Mouse (Mus musculus) erythroblast, embryonic 14.5 days (primary cell): ENCODE data around the gene Trim29. TPM values are rescaled to one million over a fixed set of nuclear protein-coding genes. Genes with fewer than 3 reads are reported as not detected.

ENCODE experiments used
- H3K27me3 ChIP-seq: 2 replicates; pipeline ENCODE4 v1.6.1; 2012; ENCODE audit warnings: inconsistent platforms; ENCODE audit not compliant: control insufficient read depth
- H3K36me3 ChIP-seq: 2 replicates; pipeline ENCODE4 v1.6.1; 2012; ENCODE audit warnings: mild to moderate bottlenecking, inconsistent platforms; ENCODE audit not compliant: control insufficient read depth
- H3K4me1 ChIP-seq: 2 replicates; pipeline ENCODE4 v1.6.1; 2012; ENCODE audit warnings: inconsistent platforms; ENCODE audit not compliant: control insufficient read depth
- H3K4me3 ChIP-seq: replicated peaks from 2 replicates; pipeline ENCODE3; 2012; ENCODE audit warnings: moderate library complexity, mild to moderate bottlenecking, inconsistent platforms
- H3K9me3 ChIP-seq: 2 replicates; pipeline ENCODE4 v1.6.1; 2012; ENCODE audit warnings: low read length, inconsistent platforms, mixed read lengths; ENCODE audit not compliant: control insufficient read depth
- GATA1 ChIP-seq: IDR thresholded peaks from 2 replicates; pipeline ENCODE4 v1.6.1; 2012; ENCODE audit warnings: low read length, inconsistent platforms, mixed read lengths
- TAL1 ChIP-seq: IDR thresholded peaks from 3 replicates; pipeline ENCODE4 v1.6.1; 2012; ENCODE audit warnings: low read length, inconsistent platforms, mixed read lengths
- polyA plus RNA-seq: library from polyadenylated mRNA; stranded (reverse); fragments of >175 nt; gene quantifications from 2 replicates; pipeline ENCODE4 v1.2.3, GENCODE M21; 2012

Trim29 gene
- polyA plus RNA-seq, 1 experiment, result not detected

- Histone ChIP-seq H3K9me3 (no peaks in the 10 kb centered on the region), H3K27me3 (no peaks in the 10 kb centered on the region), H3K4me1 (no peaks in the 10 kb centered on the region), H3K4me3 (no peak overlapping the region), H3K36me3 (no peaks in the 10 kb centered on the region)
- TF ChIP-seq GATA1 (no peak), TAL1 (no peak)
Measured at GRCm38 (mm10) chr9:43325486-43325885, 14.8 kb downstream of the Trim29 start.

DNA sequence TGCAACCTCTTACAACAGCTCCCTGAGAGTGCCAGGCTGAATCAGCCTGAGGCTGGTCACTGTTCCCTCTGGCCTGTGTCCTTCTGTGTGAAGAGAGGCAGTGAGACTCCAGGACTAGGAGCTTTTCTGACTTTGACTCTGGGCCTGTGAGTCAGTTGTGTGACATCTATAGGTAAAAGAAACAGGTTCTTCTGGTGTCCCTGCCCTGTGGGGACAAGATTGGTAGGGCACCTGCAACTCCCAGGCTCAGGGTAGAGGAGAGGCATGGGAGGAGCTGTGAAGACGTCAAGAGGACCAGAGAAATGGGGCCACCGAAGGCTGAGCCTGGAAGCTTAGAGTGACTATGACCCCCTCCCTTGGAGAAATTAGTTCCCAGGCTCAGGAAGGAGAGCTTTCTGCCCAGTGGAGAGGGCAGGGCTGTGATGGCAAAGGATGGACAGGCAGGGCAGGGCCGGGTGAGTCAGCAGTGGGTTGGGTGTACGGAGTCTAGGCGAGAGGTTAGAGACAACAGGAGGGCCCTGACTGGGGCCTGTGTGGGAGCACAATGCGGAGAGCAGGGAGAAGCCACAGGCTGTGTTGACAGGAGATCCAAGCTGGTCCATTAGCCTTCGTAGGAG, 15.5 kb downstream of the Trim29 start:
- no peaks in the 10 kb centered on the region for H3K27me3 ChIP-seq
- no peak for TF ChIP-seq GATA1
- no peak for TF ChIP-seq TAL1
- no peak overlapping the region for H3K4me3 ChIP-seq
- no peaks in the 10 kb centered on the region for H3K36me3 ChIP-seq
- no peaks in the 10 kb centered on the region for H3K4me1 ChIP-seq
- no peaks in the 10 kb centered on the region for H3K9me3 ChIP-seq

DNA sequence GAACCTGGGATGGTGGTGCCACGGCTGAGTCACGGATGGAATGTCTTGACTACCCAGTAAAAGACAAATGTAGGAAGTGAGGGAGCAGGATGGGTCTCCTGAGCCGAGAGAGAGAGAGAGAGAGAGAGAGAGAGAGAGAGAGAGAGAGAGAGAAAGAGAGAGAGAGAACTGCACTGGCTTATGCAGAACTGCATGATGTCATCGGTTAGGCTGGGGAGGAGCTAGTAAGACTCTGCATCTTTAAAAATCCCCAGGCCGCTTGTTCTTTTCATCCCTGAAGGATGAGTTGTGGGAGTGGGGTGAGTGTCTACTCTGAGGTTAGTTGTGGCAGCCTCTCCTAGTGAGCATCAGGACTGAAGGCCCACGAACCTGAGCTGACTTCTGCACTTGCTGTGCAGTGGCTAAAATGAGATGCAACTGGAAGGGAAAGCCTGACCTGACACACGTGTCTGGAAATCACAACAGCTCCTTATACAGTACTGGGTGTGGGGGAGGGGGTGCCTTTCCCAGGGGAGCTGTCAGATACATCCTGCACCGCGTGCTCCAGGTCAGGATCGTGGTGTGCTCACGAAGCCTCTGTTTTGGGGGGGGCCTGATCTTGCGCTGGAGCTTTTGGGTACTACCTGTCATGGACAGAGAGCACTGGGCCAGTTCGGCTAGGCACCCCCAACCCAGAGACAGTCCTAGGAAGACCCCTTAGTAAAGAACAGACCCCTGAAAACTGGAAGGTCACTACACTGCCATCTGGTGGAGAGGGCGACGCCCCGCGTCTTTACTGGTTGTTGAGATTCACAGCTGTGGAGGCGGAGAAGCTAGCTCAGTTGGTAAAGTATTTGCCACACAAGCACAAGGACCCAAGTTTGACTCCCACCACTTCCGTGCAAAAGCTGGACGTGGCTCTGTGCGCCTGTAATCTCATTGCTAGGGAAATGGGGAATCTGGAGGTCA, 16.8 kb downstream of the Trim29 start:
- H3K27me3 ChIP-seq, result no peaks in the 10 kb centered on the region
- TF ChIP-seq GATA1 (no peak), TAL1 (no peak)

DNA sequence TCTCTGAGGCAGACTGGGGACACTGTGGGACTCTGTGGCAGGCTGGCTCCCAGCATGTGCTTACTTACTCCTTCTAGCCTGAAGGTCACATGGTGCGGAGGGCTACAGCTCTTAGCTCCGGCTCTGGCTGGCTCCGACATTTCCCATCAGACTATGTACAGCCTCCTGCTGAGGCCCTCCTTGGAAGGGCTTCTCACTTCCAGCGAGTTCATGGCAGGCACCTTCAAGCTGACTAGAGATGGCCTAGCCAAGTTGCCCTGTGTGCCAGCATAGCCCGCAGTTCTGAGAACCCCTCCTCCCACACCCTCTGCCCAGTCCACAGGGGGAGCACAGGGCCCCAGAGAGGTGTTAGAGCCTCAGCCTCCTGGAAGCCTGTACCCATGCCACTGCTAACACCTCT, 19.8 kb downstream of the Trim29 start:
- no peak for TF ChIP-seq TAL1
- TF ChIP-seq GATA1, result no peak
- Histone ChIP-seq H3K9me3 (no peaks in the 10 kb centered on the region), H3K4me3 (no peak overlapping the region), H3K27me3 (no peaks in the 10 kb centered on the region), H3K4me1 (no peaks in the 10 kb centered on the region), H3K36me3 (no peaks in the 10 kb centered on the region)

More for the DNA sequence above, 16.8 kb downstream of the Trim29 start:
- no peaks in the 10 kb centered on the region for H3K9me3 ChIP-seq
- H3K4me1 ChIP-seq, result no peaks in the 10 kb centered on the region
- H3K36me3 ChIP-seq, result no peaks in the 10 kb centered on the region
- H3K4me3 ChIP-seq, result no peak overlapping the region

GRCm38 (mm10) chr9:43331476-43332471, 21.1 kb downstream of the Trim29 start:
- Histone ChIP-seq H3K4me1 (no peaks in the 10 kb centered on the region), H3K27me3 (no peaks in the 10 kb centered on the region), H3K4me3 (no peak overlapping the region), H3K36me3 (no peaks in the 10 kb centered on the region), H3K9me3 (no peaks in the 10 kb centered on the region)
- no peak for TF ChIP-seq TAL1
- no peak for TF ChIP-seq GATA1

DNA sequence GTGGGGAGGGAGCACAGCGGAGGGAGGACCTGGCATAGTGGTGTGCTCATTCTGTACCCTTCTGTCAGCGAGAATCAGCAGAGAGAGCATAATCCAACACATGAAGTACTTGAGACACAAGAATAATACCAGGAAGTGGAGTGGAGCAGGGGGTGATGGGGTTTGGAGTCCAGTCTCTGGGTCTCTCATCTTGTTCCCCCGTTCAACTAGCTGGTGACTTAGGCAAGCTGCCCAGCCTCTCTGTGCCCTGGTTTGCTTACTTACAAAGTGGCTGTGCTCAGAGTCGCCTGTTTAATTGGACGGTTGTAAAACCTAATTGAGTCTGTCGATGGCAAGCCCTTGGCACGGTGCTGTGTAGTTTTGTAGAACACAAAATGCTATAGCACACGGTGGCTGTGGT, 23.8 kb downstream of the Trim29 start:
- Histone ChIP-seq H3K36me3 (no peaks in the 10 kb centered on the region), H3K9me3 (no peaks in the 10 kb centered on the region), H3K4me1 (no peaks in the 10 kb centered on the region), H3K27me3 (no peaks in the 10 kb centered on the region), H3K4me3 (no peak overlapping the region)
- no peak for TF ChIP-seq GATA1
- no peak for TF ChIP-seq TAL1

DNA sequence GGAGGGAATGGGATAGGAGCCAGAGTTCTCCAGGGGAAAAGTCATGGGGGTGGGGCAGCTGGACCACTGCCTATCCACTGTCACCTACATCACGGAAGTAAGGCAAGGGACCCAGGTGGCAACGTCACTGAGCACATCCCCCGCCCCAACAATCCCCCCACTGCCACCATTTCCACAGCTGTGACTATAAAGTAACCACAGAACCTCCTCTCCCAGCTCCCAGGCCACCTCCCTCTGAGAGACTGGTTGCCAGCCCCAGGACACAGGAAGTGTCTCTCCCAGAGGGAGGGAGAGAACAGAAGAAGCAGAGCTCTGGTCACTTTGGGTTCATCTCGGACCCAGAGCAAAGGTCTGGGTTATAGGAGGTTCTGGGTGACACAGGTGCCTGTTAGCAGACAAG, 27.0 kb downstream of the Trim29 start:
- TF ChIP-seq TAL1 (no peak), GATA1 (no peak)
- no peaks in the 10 kb centered on the region for H3K27me3 ChIP-seq
- H3K9me3 ChIP-seq, result no peaks in the 10 kb centered on the region
- no peak overlapping the region for H3K4me3 ChIP-seq
- H3K36me3 ChIP-seq, result no peaks in the 10 kb centered on the region
- no peaks in the 10 kb centered on the region for H3K4me1 ChIP-seq

DNA sequence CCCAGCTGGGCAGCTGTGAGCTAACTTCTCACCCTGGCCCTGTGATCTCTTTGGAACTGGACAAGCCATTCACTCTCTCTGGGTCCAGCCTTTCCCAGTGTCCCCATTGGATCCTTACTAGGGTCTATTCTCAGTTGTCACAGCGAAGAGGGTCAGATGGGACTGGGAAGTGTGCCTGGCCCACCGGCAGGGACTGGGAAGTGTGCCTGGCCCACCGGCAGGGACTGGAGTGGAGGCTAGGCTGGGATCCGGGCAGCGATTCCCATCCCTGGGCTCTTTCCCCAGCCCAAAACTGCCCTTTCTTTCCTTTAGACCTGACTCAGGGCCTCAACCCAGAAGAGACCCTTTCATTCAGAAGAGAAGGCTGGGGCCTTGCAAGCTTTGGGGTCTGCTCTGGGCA, 27.4 kb downstream of the Trim29 start:
- no peaks in the 10 kb centered on the region for H3K9me3 ChIP-seq
- TF ChIP-seq TAL1, result no peak
- TF ChIP-seq GATA1, result no peak
- H3K4me3 ChIP-seq, result no peak overlapping the region
- H3K27me3 ChIP-seq, result no peaks in the 10 kb centered on the region
- H3K36me3 ChIP-seq, result no peaks in the 10 kb centered on the region
- no peaks in the 10 kb centered on the region for H3K4me1 ChIP-seq

GRCm38 (mm10) chr9:43339614-43340020, 29.0 kb downstream of the Trim29 start:
- H3K27me3 ChIP-seq, result no peaks in the 10 kb centered on the region
- no peaks in the 10 kb centered on the region for H3K9me3 ChIP-seq
- no peak overlapping the region for H3K4me3 ChIP-seq
- H3K4me1 ChIP-seq, result no peaks in the 10 kb centered on the region
- H3K36me3 ChIP-seq, result no peaks in the 10 kb centered on the region
- TF ChIP-seq TAL1, result no peak
- no peak for TF ChIP-seq GATA1
